ENCODE assay signal across 8 mouse cellular contexts in genomic region chr13:16011372-16012242, GRCm38 (mm10). TPM values are rescaled to one million over a fixed set of nuclear protein-coding genes. Genes with fewer than 3 reads are reported as not detected.
DNase-seq lines count a peak whose midpoint lies in the region; ATAC-seq and TF ChIP-seq lines count a peak whose summit lies in the region.

TSS of gene Inhba (plus strand) at chr13:16011851.

- TF ChIP-seq CTCF in liver, embryonic 14.5 days (IDR thresholded peaks at IDR 0.05; ENCODE audit: low read depth) = no peak

- peak within 1 kb of the TSS; percentile 62 for H3K4me3 ChIP-seq in embryonic facial prominence, embryonic 10.5 days
- peak within 1 kb of the TSS; percentile 51 for H3K4me3 ChIP-seq in heart, embryonic 11.5 days (ENCODE audit: low read depth, low read length)
- peak within 1 kb of the TSS; percentile 42 to 55 for H3K4me3 ChIP-seq in liver, embryonic 14.5 days (ENCODE audit: insufficient read depth in 1 of 2, low read depth in 2 of 2, low read length in 2 of 2)

- no peak for TF ChIP-seq EP300 in liver, embryonic 14.5 days (IDR thresholded peaks at IDR 0.05; ENCODE audit: low read depth)

- peak within 1 kb of the TSS; percentile 73 for H3K9ac ChIP-seq in heart, embryonic 11.5 days (ENCODE audit: low read depth, low read length)
- no peak within 1 kb of the TSS; the same call in none of the 2 replicates for H3K9ac ChIP-seq in liver, embryonic 14.5 days (replicated peaks)

- WGBS in embryonic facial prominence, embryonic 10.5 days = 5% methylated on average over 31 of the region's 31 CpGs
- WGBS in heart, embryonic 11.5 days (ENCODE audit: insufficient replicate concordance) = 8% methylated on average over 31 of the region's 31 CpGs
- WGBS in liver, embryonic 14.5 days (ENCODE audit: insufficient replicate concordance) = 8% methylated on average over 31 of the region's 31 CpGs

- peaks cover 71% of the 10 kb centered on the region for H3K27me3 ChIP-seq in embryonic facial prominence, embryonic 10.5 days (replicated peaks; ENCODE audit: low read depth, poor library complexity, severe bottlenecking)
- H3K27me3 ChIP-seq in heart, embryonic 11.5 days (ENCODE audit: control insufficient read depth, insufficient read depth, low read length) = no peaks in the 10 kb centered on the region
- H3K27me3 ChIP-seq in liver, embryonic 14.5 days (ENCODE audit: control insufficient read depth, insufficient read depth, low read length) = peaks cover 4% of the 10 kb centered on the region

- peak; percentile 78 for DNase-seq in 3134 (ENCODE audit: extremely low read depth, insufficient read length, low spot score)
- peak; percentile 20 for DNase-seq in T-cell, adult 2 months (ENCODE audit: low spot score)
- peak; percentile 72 for DNase-seq in embryonic facial prominence, embryonic 10.5 days (ENCODE audit: low spot score)
- peak; percentile 26 for DNase-seq in kidney, adult 9 months
- no peak for DNase-seq in liver, embryonic 14.5 days (ENCODE audit: low read depth in 3 of 3, low spot score in 3 of 3)
- peak; percentile 7 to 14 for DNase-seq in natural killer cell, adult 2 months (ENCODE audit: low spot score in 2 of 2)
- peak; percentile 6 to 9 for DNase-seq in thymus, postnatal 10 days (ENCODE audit: low spot score in 2 of 2)

- no peaks in the 10 kb centered on the region for H3K36me3 ChIP-seq in embryonic facial prominence, embryonic 10.5 days (replicated peaks)
- H3K36me3 ChIP-seq in heart, embryonic 11.5 days (ENCODE audit: control insufficient read depth, insufficient read depth, low read length) = no peaks in the 10 kb centered on the region
- H3K36me3 ChIP-seq in liver, embryonic 14.5 days (replicated peaks; ENCODE audit: control insufficient read depth, insufficient read depth, low read depth) = no peaks in the 10 kb centered on the region

- H3K4me1 ChIP-seq in embryonic facial prominence, embryonic 10.5 days = peaks cover 18% of the 10 kb centered on the region
- H3K4me1 ChIP-seq in heart, embryonic 11.5 days (ENCODE audit: control insufficient read depth, insufficient read depth, low read length) = no peaks in the 10 kb centered on the region; the same call in 1 of the 2 replicates
- peaks cover 0 to 2% of the 10 kb centered on the region in 2 experiments; a peak in 1 of 4 replicates for H3K4me1 ChIP-seq in liver, embryonic 14.5 days (replicated peaks; ENCODE audit: control insufficient read depth in 2 of 2, insufficient read depth in 2 of 2, low read length in 1 of 2)

- peak within 1 kb of the TSS; percentile 62 for H3K27ac ChIP-seq in embryonic facial prominence, embryonic 10.5 days (replicated peaks)
- H3K27ac ChIP-seq in heart, embryonic 11.5 days (ENCODE audit: low read depth, low read length) = no peak within 1 kb of the TSS
- H3K27ac ChIP-seq in liver, embryonic 14.5 days = no peak within 1 kb of the TSS

- peak within 1 kb of the TSS; percentile 88 for H3K4me2 ChIP-seq in heart, embryonic 11.5 days
- peak within 1 kb of the TSS; percentile 61 for H3K4me2 ChIP-seq in liver, embryonic 14.5 days (ENCODE audit: low read depth)

- ATAC-seq in heart, embryonic 11.5 days (replicated peaks; ENCODE audit: insufficient number of reproducible peaks, low FRiP score, low TSS enrichment) = peak; percentile 43; the same call in 1 of the 2 replicates
- peak; percentile 28; the same call in 1 of the 2 replicates for ATAC-seq in liver, embryonic 14.5 days (ENCODE audit: insufficient read depth)

- H3K9me3 ChIP-seq in embryonic facial prominence, embryonic 10.5 days = no peaks in the 10 kb centered on the region
- no peaks in the 10 kb centered on the region for H3K9me3 ChIP-seq in heart, embryonic 11.5 days (replicated peaks; ENCODE audit: control insufficient read depth, low read length)
- H3K9me3 ChIP-seq in liver, embryonic 14.5 days (ENCODE audit: control insufficient read depth, low read length) = no peaks in the 10 kb centered on the region

RNA-seq across cellular contexts. Expression of gene Inhba, which starts in this region (rescaled TPM):
- 0.25 and 1.6 TPM in 2 replicates for polyA plus RNA-seq in embryonic facial prominence, embryonic 10.5 days (2016; fragmentation: Nextera tagmentation; extraction: Ambion mirVana)
- polyA plus RNA-seq in heart, embryonic 11.5 days (2014; fragmentation: Nextera tagmentation; extraction: Ambion mirVana) = 16.6 and 17.0 TPM in 2 replicates
- polyA plus RNA-seq in liver, embryonic 14.5 days (2012; rRNA removed) = 0.21 and 0.29 TPM in 2 replicates
- 0.45 and 0.48 TPM in 2 replicates for polyA plus RNA-seq in liver, embryonic 14.5 days (2014; fragmentation: Nextera tagmentation; extraction: Ambion mirVana)

Comparison
In these comparisons a context has a peak if more than half of its experiments do, and no peak if none do; other contexts are left out.
1. Peak in ATAC-seq, H3K4me3 ChIP-seq and H3K4me2 ChIP-seq in liver, embryonic 14.5 days; RNA of the gene not detected or under 1 TPM.
2. DNase-seq: peak in 3134 (single experiment), T-cell, adult 2 months (single experiment), embryonic facial prominence, embryonic 10.5 days (single experiment), kidney, adult 9 months (single experiment), natural killer cell, adult 2 months (2 of 2) and thymus, postnatal 10 days (2 of 2); none in liver, embryonic 14.5 days (0 of 3).
3. Peak in every context shown above with its lines, with median percentiles within 50 percentile points of each other: H3K4me3 ChIP-seq.